Mouse (Mus musculus) gastrocnemius, postnatal 10 days (tissue): ENCODE measurements around the gene Gm48552. TPM values are rescaled to one million over a fixed set of nuclear protein-coding genes. Genes with fewer than 3 reads are reported as not detected.

Source experiments
- DNase-seq: peaks from one replicate; pipeline ENCODE4 v3.0.0; 2021; ENCODE audit warnings: mixed read lengths
- total RNA-seq, 2 experiments: library from RNA; stranded (reverse); gene quantifications; 2 replicates each; pipeline ENCODE4 v1.2.3; 2021

Gene Gm48552
- total RNA-seq, 2 experiments from 2014 or later, result 0.33 to 2.0 TPM

GRCm38 (mm10) chr10:81407539-81408423 lies 19.0 kb downstream of the Gm48552 start:
- DNase-seq, result no peak

- DNase-seq, result no peak
These were observed 19.6 kb downstream of the Gm48552 start for GRCm38 (mm10) chr10:81408424-81408729.

DNA sequence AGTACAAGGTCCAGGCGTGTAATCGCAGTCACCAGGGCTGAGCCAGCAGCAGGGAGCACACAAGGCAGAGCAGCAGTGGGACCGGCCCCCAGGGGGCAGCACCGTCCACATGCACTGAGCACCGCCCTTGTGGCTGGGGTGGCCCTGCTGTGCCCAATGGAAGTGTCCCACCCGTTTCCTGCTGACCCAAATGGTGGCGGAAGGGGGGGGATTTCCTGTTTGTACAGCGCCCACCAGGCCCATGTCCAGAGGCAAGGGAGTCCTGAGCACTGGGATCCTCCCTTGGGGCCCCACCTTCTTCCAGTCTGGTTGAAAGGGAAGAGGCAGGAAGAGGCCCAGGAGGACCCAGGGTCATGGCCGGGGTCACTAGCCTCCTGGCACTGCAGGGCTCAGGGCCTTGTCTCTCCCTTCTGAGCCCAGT lies 20.1 kb downstream of the Gm48552 start:
- peak; percentile 88 for DNase-seq

GRCm38 (mm10) chr10:81409330-81409729 lies 20.5 kb downstream of the Gm48552 start:
- DNase-seq, result no peak

GRCm38 (mm10) chr10:81410350-81410749 lies 21.5 kb downstream of the Gm48552 start:
- no peak for DNase-seq

DNA sequence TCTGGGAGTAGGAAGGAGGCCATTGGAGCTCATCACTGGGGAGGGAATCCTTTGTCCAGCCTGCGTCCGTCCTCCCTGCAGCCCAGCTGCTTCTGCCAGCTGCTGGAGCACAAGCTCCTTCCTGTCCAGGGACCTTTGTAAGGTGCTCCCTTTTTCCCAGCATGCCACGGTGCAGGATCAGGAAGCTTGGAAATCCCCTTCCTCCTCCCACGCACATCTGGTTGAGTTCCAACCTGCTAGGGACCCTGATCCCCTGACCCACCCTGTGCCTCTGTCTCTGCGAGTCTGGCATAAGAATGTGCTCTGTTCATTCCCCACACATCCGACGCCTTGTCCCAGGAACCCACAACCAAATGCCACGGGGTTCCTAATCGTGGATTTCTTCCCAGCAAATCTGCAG lies 22.2 kb downstream of the Gm48552 start:
- peak; percentile 34 for DNase-seq

DNA sequence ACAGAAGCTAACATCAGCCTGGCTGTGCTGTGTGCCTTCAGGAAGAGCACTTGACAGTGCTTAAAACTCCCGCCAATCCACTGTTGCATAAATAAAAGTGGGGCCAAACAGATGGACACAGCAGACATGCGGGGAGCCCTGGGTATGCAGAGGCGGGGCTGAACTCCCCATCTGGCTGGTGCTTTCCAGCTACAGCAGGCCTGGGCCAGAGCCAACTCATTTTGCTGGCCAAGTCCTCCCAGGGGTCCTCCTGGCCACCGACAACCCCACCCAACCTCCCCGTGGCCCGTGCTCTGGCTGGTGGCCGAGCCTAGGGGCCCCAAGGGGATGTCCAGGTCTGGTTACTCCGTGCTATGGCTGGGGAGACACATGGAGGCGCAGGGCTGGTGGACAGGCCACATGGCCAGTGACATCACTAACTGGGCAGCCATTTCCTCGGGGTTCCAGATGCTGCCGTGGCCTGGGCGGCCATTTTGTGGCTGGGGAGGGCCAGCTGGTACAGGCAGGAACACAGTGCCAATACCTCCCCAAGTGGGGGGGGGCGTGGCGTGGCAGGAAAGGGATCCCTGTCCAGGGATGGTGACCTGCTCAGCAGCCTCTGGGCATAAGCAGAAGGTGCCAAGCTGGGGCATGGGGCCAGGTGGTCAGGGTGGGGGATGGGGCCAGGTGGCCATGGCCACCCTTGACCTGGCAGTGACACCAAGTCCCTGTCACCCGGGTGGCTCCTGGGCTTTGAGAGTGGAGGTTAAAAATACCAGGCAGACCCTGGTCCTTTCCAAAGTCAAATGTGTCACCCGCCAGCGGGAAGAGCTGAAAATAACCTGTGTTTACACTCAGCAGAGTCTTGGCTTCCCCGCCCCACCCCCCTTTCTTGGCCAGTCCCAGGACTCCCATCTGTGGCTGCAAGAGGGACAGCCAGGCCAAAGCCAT lies 22.9 kb downstream of the Gm48552 start:
- DNase-seq, result peak; percentile 94

- DNase-seq, result peak; percentile 34
These were observed 23.9 kb downstream of the Gm48552 start for GRCm38 (mm10) chr10:81412586-81413309.

- peak; percentile 93 for DNase-seq
These were observed 24.8 kb downstream of the Gm48552 start for GRCm38 (mm10) chr10:81413310-81414261.

- DNase-seq, result peak; percentile 57
These were observed 25.9 kb downstream of the Gm48552 start for GRCm38 (mm10) chr10:81414682-81415081.

- DNase-seq, result no peak
These were observed 26.3 kb downstream of the Gm48552 start for GRCm38 (mm10) chr10:81415146-81415545.

DNA sequence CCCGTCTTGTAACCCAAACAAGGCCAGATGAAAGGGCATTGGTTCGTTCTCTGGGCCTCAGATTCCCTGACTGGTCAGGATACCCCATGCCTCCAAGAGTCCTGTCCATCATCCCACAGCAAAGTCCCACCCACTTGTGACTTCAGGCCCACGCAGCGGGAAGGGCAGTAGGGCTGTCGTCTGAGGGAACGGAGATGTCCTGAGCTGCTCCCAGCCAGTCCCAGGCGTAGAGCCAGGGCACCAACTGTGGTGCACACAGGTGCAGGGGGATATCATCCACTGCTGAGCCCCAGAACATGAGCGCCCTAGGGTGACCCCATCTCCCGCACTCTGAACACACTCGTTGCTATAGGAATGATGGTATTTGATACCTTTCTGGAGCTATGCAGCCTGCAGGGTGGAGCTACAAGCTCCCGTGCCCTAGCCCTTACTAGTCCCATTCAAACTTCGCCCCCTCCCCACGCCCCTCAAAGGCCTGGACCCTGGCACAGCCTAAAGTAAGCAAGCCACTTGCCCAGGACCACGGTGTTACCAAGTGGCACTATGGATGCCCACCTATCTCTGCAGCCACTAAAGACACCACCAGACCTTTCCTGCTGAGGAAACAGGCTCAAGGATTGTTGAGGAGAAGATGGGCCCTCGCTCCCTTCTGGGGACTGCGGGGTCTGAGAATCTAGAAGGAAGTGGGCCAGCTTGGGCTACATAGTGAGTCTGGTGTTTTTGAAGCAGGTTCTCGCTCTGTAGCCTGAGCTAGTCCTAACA lies 26.9 kb downstream of the Gm48552 start:
- peak; percentile 78 for DNase-seq

DNA sequence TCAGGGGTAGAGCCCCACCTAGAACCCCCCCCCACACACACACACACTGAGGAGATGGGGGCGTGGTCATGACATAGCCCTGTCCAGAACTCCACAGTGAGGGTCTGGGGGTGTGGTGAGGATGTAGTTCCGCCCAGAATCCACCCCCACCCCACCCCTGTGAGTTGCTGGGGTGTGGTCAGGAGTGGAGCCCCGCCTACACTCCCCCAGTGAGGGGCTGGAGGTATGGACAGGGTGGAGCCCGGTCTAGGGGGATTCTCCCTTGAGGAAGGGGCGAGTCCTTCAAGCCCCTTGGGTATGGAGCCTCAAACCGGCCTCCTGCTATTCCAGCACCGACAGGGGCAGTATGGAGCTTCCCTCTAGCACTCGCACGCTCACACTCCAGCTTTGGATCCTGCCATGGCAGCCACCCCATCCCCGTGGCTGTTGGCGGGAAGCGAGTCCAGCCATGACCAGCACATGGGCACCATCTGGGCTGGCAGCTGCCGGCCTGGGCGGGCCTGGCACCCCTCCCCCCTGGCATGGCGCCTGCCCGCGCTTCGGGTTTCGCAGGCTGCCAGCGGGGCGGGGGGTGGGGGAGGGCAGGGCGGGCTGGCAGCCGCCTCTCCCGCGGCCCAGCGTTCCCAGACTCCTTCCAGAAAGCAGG lies 27.9 kb downstream of the Gm48552 start:
- DNase-seq, result peak; percentile 94

DNA sequence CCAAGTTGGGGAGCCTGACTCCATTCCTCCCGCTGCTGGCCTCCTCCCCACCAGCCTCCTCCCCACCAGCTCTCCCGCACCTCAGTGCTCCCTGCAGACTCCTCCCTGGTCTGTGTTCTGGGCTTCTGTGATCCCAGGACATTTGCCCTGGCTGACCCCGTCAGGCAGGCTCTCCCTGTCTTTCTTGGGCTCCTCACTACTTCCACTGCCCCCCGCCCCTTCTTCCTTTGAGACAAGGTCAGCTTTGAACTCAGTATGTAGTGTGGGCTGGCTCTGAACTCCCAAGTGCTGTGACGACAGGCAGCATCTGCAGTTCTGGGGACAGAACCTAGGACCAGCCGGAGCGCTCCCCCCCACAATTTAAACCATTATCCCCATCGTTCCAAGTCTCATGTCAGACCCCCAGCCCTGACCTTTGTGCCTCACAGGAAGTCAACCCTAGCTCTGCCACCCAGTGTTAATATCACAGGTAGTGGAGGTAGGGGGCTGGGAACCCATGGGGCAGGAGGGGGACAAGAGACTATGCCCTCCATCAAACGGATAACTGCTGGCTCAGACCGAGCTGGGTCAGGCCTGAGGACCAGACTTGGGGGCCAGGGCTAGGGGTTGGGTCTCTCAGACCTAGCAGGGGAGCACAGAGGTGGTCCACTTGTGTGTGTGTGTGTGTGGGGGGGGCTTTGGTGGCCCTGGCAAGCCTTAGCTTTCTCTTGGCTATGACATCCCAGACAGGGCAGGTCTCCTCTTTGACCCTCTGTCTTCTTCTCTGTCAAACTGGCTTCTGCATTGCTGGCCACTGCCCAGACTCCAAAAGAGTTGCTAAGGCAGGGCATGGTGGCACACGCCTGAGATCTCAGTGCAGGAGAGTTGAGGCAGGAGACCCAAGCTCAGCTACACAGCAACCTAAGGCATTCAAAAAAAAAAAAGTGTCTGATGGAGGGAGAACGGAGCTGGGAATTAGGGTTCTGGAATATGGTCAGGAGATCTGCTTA lies 28.7 kb downstream of the Gm48552 start:
- DNase-seq, result peak; percentile 12

- DNase-seq, result no peak
These were observed 29.6 kb downstream of the Gm48552 start for GRCm38 (mm10) chr10:81418216-81419070.

DNA sequence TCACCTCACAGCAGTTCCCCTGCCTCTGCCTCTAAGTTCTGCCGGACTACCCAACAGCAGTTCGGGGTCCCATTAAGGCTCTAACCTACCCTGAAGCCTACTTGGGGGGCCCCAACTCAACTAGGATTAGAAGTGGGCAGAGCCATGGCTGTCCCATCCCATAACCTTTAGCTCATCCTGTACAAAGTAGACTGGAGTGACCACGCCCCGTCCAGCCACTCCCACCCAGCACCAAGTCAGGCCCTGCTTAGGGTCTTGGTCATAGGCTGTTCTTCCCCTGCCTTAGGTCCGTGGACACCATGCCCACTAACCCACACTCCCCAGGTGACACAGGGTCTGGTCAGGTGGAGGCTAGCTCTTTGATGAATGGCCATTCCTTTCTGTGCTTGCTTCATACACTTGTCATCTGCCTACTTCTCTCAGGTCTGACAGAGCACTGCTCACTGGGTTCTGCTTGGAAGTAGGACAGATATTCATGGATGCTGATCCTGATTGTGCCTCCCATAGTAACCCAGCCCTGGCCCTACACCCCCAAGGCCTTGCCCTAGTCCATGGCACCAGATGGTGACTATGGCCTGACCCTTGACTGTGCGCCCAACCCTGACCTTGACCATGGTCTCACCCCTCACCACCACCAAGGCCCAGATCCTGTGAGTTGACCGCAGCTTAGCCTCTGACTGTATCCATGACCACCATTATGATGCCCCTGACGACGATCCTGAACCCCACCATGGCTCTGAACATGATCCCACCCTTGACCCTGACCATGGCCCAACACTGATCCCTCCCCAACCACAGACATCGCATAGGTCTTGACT lies 30.5 kb downstream of the Gm48552 start:
- peak; percentile 8 for DNase-seq
